18 mouse cellular contexts compared by ENCODE assay signal in genomic region chr7:46829911-46830310, GRCm38 (mm10). TPM values are rescaled to one million over a fixed set of nuclear protein-coding genes. Genes with fewer than 3 reads are reported as not detected.
DNase-seq lines count a peak whose midpoint lies in the region; ATAC-seq and TF ChIP-seq lines count a peak whose summit lies in the region.
"Had no signal": no experiment of that assay in that cellular context is flagged by ENCODE, and none has a peak within 500 bp of the region (broad histone marks: within the 10 kb centered on the region; RNA-seq: fewer than 3 reads in every experiment).

No protein-coding gene starts in this region.

- H3K27me3 ChIP-seq in liver, adult 2 months (ENCODE audit: control insufficient read depth, insufficient read depth, low read length): no peaks in the 10 kb centered on the region
- H3K27me3 ChIP-seq: forebrain, embryonic 15.5 days had no signal

- 29% methylated on average over 12 of the region's 12 CpGs for WGBS in liver, adult 2 months

- TF ChIP-seq POLR2A in liver, adult 2 months (IDR thresholded peaks at IDR 0.05; ENCODE audit: extremely low read depth, insufficient read depth, low read length): no peak

- no peaks in the 10 kb centered on the region for H3K79me2 ChIP-seq in liver, adult 2 months (ENCODE audit: control insufficient read depth, insufficient read depth, low read length)

- no peak overlapping the region for H3K4me3 ChIP-seq in liver, adult 2 months (ENCODE audit: insufficient read depth, low read depth, low read length)
- H3K4me3 ChIP-seq: forebrain, embryonic 15.5 days had no signal

- peaks cover 34% of the 10 kb centered on the region for H3K4me1 ChIP-seq in liver, adult 2 months (ENCODE audit: control insufficient read depth, insufficient read depth, low read length)
- H3K4me1 ChIP-seq: forebrain, embryonic 15.5 days had no signal

- DNase-seq in gastrocnemius, postnatal 14 days: peak; percentile 41
- no peak for DNase-seq in gastrocnemius, adult 18-20 months (ENCODE audit: low spot score)
- DNase-seq in kidney, postnatal 36 days: peak; percentile 64 to 65
- no peak for DNase-seq in kidney, postnatal 14 days
- peak; percentile 99 for DNase-seq in liver, adult 2 months (ENCODE audit: extremely low read depth, low read depth, low spot score)
- DNase-seq in testis, postnatal 14 days (ENCODE audit: low spot score): peak; percentile 21
- DNase-seq in lung, postnatal 10 days: no peak
- DNase-seq: B cell, adult 2 months; gastrocnemius, postnatal 10 days; heart, postnatal 14 days; lung, embryonic 14.5 days; thymus, adult 2 months had no signal

- no peak overlapping the region for H3K9ac ChIP-seq in liver, adult 2 months (ENCODE audit: low read depth, low read length)
- H3K9ac ChIP-seq: forebrain, embryonic 15.5 days; lung, embryonic 14.5 days had no signal

- peak overlapping the region; percentile 54 for H3K27ac ChIP-seq in liver, adult 2 months (replicated peaks; ENCODE audit: insufficient read depth, low read depth, low read length)
- H3K27ac ChIP-seq: forebrain, embryonic 15.5 days had no signal

- no peaks in the 10 kb centered on the region for H3K36me3 ChIP-seq in liver, adult 2 months (ENCODE audit: control insufficient read depth, insufficient read depth, low read length)
- H3K36me3 ChIP-seq: forebrain, embryonic 15.5 days had no signal

- ATAC-seq in activated CD4-positive, CD25-positive, alpha-beta regulatory T cell, adult 4 months: no peak
- ATAC-seq: forebrain, embryonic 15.5 days had no signal

- TF ChIP-seq CTCF in liver, adult 2 months (IDR thresholded peaks at IDR 0.05; ENCODE audit: low read depth, low read length): no peak

- intact Hi-C loops in gastrocnemius, postnatal 14 days (cut with DNase I; ENCODE audit: low total_unique reads): no loop called here

RNA-seq across cellular contexts. Expression of gene Ldha, which starts 11.4 kb away (rescaled TPM):
- 1,000 to 10,000 TPM; 2,600 to 2,686 TPM for total RNA-seq in gastrocnemius, postnatal 14 days (2021)
- total RNA-seq in gastrocnemius, adult 18-20 months (2021): 1,000 to 10,000 TPM; 2,332 to 2,702 TPM
- total RNA-seq in liver, adult 2 months (2014; rRNA removed): 442 and 520 TPM in 2 replicates
- polyA plus RNA-seq in liver, adult 2 months (2012; rRNA removed): 594 and 718 TPM in 2 replicates
- polyA plus RNA-seq in activated CD4-positive, CD25-positive, alpha-beta regulatory T cell, adult 4 months (2017; shearing (Covaris generic)): 1,000 to 10,000 TPM; 1,036 to 1,248 TPM

RNA-seq across cellular contexts. Expression of gene Ldhc, which starts 31.1 kb away (rescaled TPM):
- not detected for total RNA-seq in gastrocnemius, postnatal 14 days (2021)
- not detected for total RNA-seq in gastrocnemius, adult 18-20 months (2021)
- not detected in 2 replicates for total RNA-seq in liver, adult 2 months (2014; rRNA removed)
- not detected in 2 replicates for polyA plus RNA-seq in liver, adult 2 months (2012; rRNA removed)
- polyA plus RNA-seq in activated CD4-positive, CD25-positive, alpha-beta regulatory T cell, adult 4 months (2017; shearing (Covaris generic)): not detected
- total RNA-seq: G1E; gastrocnemius, postnatal 10 days; heart, postnatal 14 days; left cerebral cortex, postnatal 25 days had no signal
- polyA plus RNA-seq: forebrain, embryonic 15.5 days; G1E; midbrain, embryonic 11.5 days; spleen, adult 2 months had no signal

RNA-seq across cellular contexts. Expression of gene Gtf2h1, which starts 34.0 kb away (rescaled TPM):
- 10 to 100 TPM; 14.5 to 16.8 TPM for total RNA-seq in gastrocnemius, postnatal 14 days (2021)
- 10 to 100 TPM; 15.4 to 18.2 TPM for total RNA-seq in gastrocnemius, adult 18-20 months (2021)
- total RNA-seq in liver, adult 2 months (2014; rRNA removed): 30.9 and 33.2 TPM in 2 replicates
- polyA plus RNA-seq in liver, adult 2 months (2012; rRNA removed): 6.3 and 6.7 TPM in 2 replicates
- 10 to 100 TPM; 22.9 to 23.4 TPM for polyA plus RNA-seq in activated CD4-positive, CD25-positive, alpha-beta regulatory T cell, adult 4 months (2017; shearing (Covaris generic))

RNA-seq across cellular contexts. Expression of gene Hps5, which starts 34.0 kb away (rescaled TPM):
- 10 to 100 TPM; 10.5 to 11.9 TPM for total RNA-seq in gastrocnemius, postnatal 14 days (2021)
- total RNA-seq in gastrocnemius, adult 18-20 months (2021): 10 to 100 TPM; 11.2 to 12.1 TPM
- 11.3 and 11.8 TPM in 2 replicates for total RNA-seq in liver, adult 2 months (2014; rRNA removed)
- 7.3 and 9.0 TPM in 2 replicates for polyA plus RNA-seq in liver, adult 2 months (2012; rRNA removed)
- 10 to 100 TPM; 17.6 to 17.8 TPM for polyA plus RNA-seq in activated CD4-positive, CD25-positive, alpha-beta regulatory T cell, adult 4 months (2017; shearing (Covaris generic))

Comparison
In these comparisons a context has a peak if more than half of its experiments do, and no peak if none do; other contexts are left out.
1. DNase-seq: peak in gastrocnemius, postnatal 14 days (single experiment), kidney, postnatal 36 days (2 of 2), liver, adult 2 months (single experiment) and testis, postnatal 14 days (single experiment); none in gastrocnemius, adult 18-20 months (single experiment), kidney, postnatal 14 days (single experiment) and lung, postnatal 10 days (single experiment).